Mouse (Mus musculus): ENCODE data around the gene Usmg5.

Usmg5 gene

GRCm38 (mm10) chr19:47057684-47058083, 32.8 kb downstream of the Usmg5 start:
- DNase-seq (ENCODE audit: low spot score): no peak

GRCm38 (mm10) chr19:47053471-47053870, 37.0 kb downstream of the Usmg5 start:
- peak; percentile 69 for DNase-seq (ENCODE audit: low spot score)

GRCm38 (mm10) chr19:47052927-47053326, 37.5 kb downstream of the Usmg5 start:
- no peak for DNase-seq (ENCODE audit: low spot score)

GRCm38 (mm10) chr19:47050271-47051032, 40.0 kb downstream of the Usmg5 start, which contains the start of gene Pcgf6:
Gene Pcgf6, minus strand, starts transcription at chr19:47050906.
- DNase-seq (ENCODE audit: low spot score): peak; percentile 89

GRCm38 (mm10) chr19:47049840-47050239, 40.6 kb downstream of the Usmg5 start:
- DNase-seq (ENCODE audit: low spot score): no peak

- DNase-seq (ENCODE audit: low spot score): no peak
These were observed 41.4 kb downstream of the Usmg5 start for GRCm38 (mm10) chr19:47049061-47049460.

GRCm38 (mm10) chr19:47047236-47047833, 43.1 kb downstream of the Usmg5 start:
- no peak for DNase-seq (ENCODE audit: low spot score)

- no peak for DNase-seq (ENCODE audit: low spot score)
These were observed 44.1 kb downstream of the Usmg5 start for GRCm38 (mm10) chr19:47046343-47046742.

- no peak for DNase-seq (ENCODE audit: low spot score)
These were observed 46.8 kb downstream of the Usmg5 start for GRCm38 (mm10) chr19:47043608-47044007.

GRCm38 (mm10) chr19:47040720-47041473, 49.5 kb downstream of the Usmg5 start:
- no peak for DNase-seq (ENCODE audit: low spot score)

GRCm38 (mm10) chr19:47036596-47036995, 53.9 kb downstream of the Usmg5 start:
- DNase-seq (ENCODE audit: low spot score): no peak

- DNase-seq (ENCODE audit: low spot score): no peak
These were observed 55.5 kb downstream of the Usmg5 start for GRCm38 (mm10) chr19:47034916-47035315.
